Mouse (Mus musculus) liver, postnatal 0 days (tissue): ENCODE data around the gene Pgm3. TPM values are rescaled to one million over a fixed set of nuclear protein-coding genes. Genes with fewer than 3 reads are reported as not detected.
A peak's percentile ranks its signal among the peaks of the same experiment; 100 is the strongest.

Experiments used
- ATAC-seq: fragments of 200-750 bp; cut with Nextera tagmentation; 2 replicates; pipeline ENCODE4 v1.8.0; 2017; ENCODE audit warnings: mild to moderate bottlenecking, moderate library complexity
- DNase-seq: peaks from one replicate; pipeline ENCODE4 v3.0.0-alpha.2; 2016
- H3K27ac ChIP-seq: fragments of 300-500 bp; sonication (generic); 2 replicates; pipeline ENCODE4 v1.5.1; 2014; ENCODE audit warnings: antibody characterized with exemption, moderate library complexity, mild to moderate bottlenecking, low read depth
- H3K27me3 ChIP-seq: fragments of 300-500 bp; sonication (generic); 2 replicates; pipeline ENCODE4 v1.6.1; 2014; ENCODE audit warnings: low read length, control low read depth, mixed read lengths; ENCODE audit not compliant: insufficient read depth
- H3K36me3 ChIP-seq: fragments of 300-500 bp; sonication (generic); replicated peaks from 2 replicates; pipeline ENCODE4 v1.6.1; 2014; ENCODE audit warnings: mild to moderate bottlenecking, control low read depth, low read length, moderate library complexity, mixed read lengths; ENCODE audit not compliant: insufficient read depth
- H3K4me1 ChIP-seq: fragments of 300-500 bp; sonication (generic); 2 replicates; pipeline ENCODE4 v1.6.1; 2014; ENCODE audit warnings: antibody characterized with exemption, mild to moderate bottlenecking, control low read depth; ENCODE audit not compliant: insufficient read depth
- H3K4me2 ChIP-seq: fragments of 300-500 bp; sonication (generic); 2 replicates; pipeline ENCODE4 v1.6.1; 2014; ENCODE audit warnings: low read depth, mild to moderate bottlenecking, low read length, moderate library complexity, mixed read lengths
- H3K4me3 ChIP-seq: fragments of 300-500 bp; sonication (generic); 2 replicates; pipeline ENCODE4 v1.5.1; 2014; ENCODE audit warnings: low read depth, low read length
- H3K9ac ChIP-seq: fragments of 300-500 bp; sonication (generic); replicated peaks from 2 replicates; pipeline ENCODE4 v1.6.1; 2014; ENCODE audit warnings: mild to moderate bottlenecking, moderate library complexity
- H3K9me3 ChIP-seq: fragments of 300-500 bp; sonication (generic); 2 replicates; pipeline ENCODE4 v1.6.1; 2016; ENCODE audit warnings: mild to moderate bottlenecking, control low read depth, low read length, mixed read lengths
- CTCF ChIP-seq: sonication (generic); IDR thresholded peaks from 2 replicates; pipeline ENCODE4 v1.5.1; 2016; ENCODE audit warnings: antibody characterized with exemption, low read depth
- EP300 ChIP-seq: IDR thresholded peaks from 2 replicates; pipeline ENCODE4 v1.6.1; 2016; ENCODE audit warnings: antibody characterized with exemption, low read depth, mild to moderate bottlenecking
- WGBS: fragments of 180-500 bp; shearing (Covaris S2); extraction: QIAGEN DNeasy Blood & Tissue Kit; methylation state at CpG from one replicate; pipeline ENCODE4 v1.1.7; 2014; ENCODE audit not compliant: insufficient replicate concordance; 5-methylcytosine and 5-hydroxymethylcytosine counted together
- polyA plus RNA-seq: library from polyadenylated mRNA; unstranded; fragments of >200 nt; fragmentation: Nextera tagmentation; extraction: Ambion mirVana; gene quantifications from 2 replicates; pipeline ENCODE4 v1.2.1, GENCODE M21; 2015

Gene Pgm3
- polyA plus RNA-seq, 1 experiment from 2014 or later = 28.2 TPM

- Histone ChIP-seq H3K4me3 (peak overlapping the region; percentile 64), H3K9ac (peak overlapping the region; percentile 11; the same call in 1 of the 2 replicates), H3K4me2 (peak overlapping the region; percentile 98), H3K4me1 (peaks cover 19% of the 10 kb centered on the region), H3K36me3 (peaks cover 9% of the 10 kb centered on the region; the same call in 1 of the 2 replicates), H3K27ac (peak overlapping the region; percentile 79; the same call in 1 of the 2 replicates), H3K9me3 (no peaks in the 10 kb centered on the region), H3K27me3 (no peaks in the 10 kb centered on the region)
- ATAC-seq (no peak), DNase-seq (no peak)
- no peak for TF ChIP-seq EP300
- no peak for TF ChIP-seq CTCF
- 65% methylated on average over 10 of the region's 10 CpGs for WGBS
Measured at GRCm38 (mm10) chr9:86570261-86570890, 1.3 kb downstream of the Pgm3 start.

- H3K4me2 ChIP-seq = 0 out of 2 replicates have a peak overlapping the region, but pooled peaks have one; percentile 2
- 61% methylated on average over 3 of the region's 3 CpGs for WGBS
- ATAC-seq = no peak
- H3K27me3 ChIP-seq = no peaks in the 10 kb centered on the region
- no peak for DNase-seq
- H3K36me3 ChIP-seq = peaks cover 15% of the 10 kb centered on the region; the same call in 1 of the 2 replicates
- H3K4me1 ChIP-seq = peaks cover 19% of the 10 kb centered on the region
- H3K27ac ChIP-seq = no peak overlapping the region
- H3K9ac ChIP-seq = no peak overlapping the region
- no peaks in the 10 kb centered on the region for H3K9me3 ChIP-seq
- TF ChIP-seq EP300 (no peak), CTCF (no peak)
- no peak overlapping the region for H3K4me3 ChIP-seq
Measured at GRCm38 (mm10) chr9:86569314-86569910, 2.2 kb downstream of the Pgm3 start.

DNA sequence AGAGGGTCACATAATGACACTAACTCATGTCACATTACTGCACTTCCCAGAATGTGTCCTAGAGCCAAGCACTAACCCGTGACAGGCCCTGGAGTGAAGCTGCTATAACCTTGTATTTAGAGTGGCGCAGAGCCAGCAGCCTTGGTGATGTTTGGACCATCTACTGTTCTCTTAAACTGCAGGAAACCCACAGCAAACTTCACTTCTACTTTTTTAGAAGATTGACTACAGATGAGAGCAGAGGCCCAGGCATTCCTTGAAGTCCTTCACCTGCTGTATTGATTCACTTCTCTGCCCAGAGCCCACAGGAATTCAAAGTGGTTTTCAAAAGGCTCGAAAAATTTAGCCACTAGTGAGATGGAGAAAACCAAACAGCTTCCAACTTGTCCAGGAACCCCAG lies 11.1 kb downstream of the Pgm3 start:
- DNase-seq (no peak), ATAC-seq (no peak)
- Histone ChIP-seq H3K4me1 (no peaks in the 10 kb centered on the region), H3K4me3 (no peak overlapping the region), H3K36me3 (peaks cover 50% of the 10 kb centered on the region), H3K27me3 (no peaks in the 10 kb centered on the region), H3K9ac (no peak overlapping the region), H3K27ac (no peak overlapping the region), H3K9me3 (no peaks in the 10 kb centered on the region), H3K4me2 (no peak overlapping the region)
- WGBS = 70% methylated on average over 3 of the region's 3 CpGs
- no peak for TF ChIP-seq CTCF
- TF ChIP-seq EP300 = no peak

DNA sequence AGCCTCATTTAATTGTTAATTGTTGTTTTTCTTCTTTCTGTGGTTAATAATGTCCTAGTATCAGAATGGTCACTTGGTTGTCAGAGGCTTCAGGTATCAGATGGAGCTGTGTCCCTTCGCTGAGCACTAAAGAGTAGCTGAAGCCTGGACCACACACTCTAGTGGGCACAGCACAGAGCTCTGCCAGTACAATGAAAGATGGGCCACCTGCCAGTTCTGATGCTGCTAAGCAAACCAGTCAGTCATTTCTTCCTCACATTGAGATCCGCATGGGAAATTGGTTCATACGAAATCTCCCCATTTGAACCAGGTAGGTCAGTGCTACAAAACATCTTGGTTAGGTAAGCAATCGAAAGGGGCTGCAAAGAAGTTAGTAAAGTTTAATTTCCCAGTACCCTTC lies 17.0 kb downstream of the Pgm3 start:
- Histone ChIP-seq H3K4me2 (no peak overlapping the region), H3K9ac (no peak overlapping the region), H3K36me3 (peaks cover 50% of the 10 kb centered on the region), H3K9me3 (no peaks in the 10 kb centered on the region), H3K27ac (no peak overlapping the region), H3K27me3 (no peaks in the 10 kb centered on the region), H3K4me1 (no peaks in the 10 kb centered on the region), H3K4me3 (no peak overlapping the region)
- no peak for DNase-seq
- TF ChIP-seq CTCF (no peak), EP300 (no peak)
- no peak for ATAC-seq
- 86% methylated on average over 4 of the region's 4 CpGs for WGBS

- no peaks in the 10 kb centered on the region for H3K9me3 ChIP-seq
- 84% methylated on average over 9 of the region's 9 CpGs for WGBS
- no peak for DNase-seq
- H3K36me3 ChIP-seq = peaks cover 49% of the 10 kb centered on the region
- no peak overlapping the region for H3K4me3 ChIP-seq
- H3K4me2 ChIP-seq = no peak overlapping the region
- H3K9ac ChIP-seq = no peak overlapping the region
- no peak for ATAC-seq
- H3K27ac ChIP-seq = no peak overlapping the region
- H3K27me3 ChIP-seq = no peaks in the 10 kb centered on the region
- TF ChIP-seq CTCF (no peak), EP300 (no peak)
- H3K4me1 ChIP-seq = no peaks in the 10 kb centered on the region
Measured at GRCm38 (mm10) chr9:86553886-86554285, 17.8 kb downstream of the Pgm3 start.

GRCm38 (mm10) chr9:86550717-86551116 lies 20.9 kb downstream of the Pgm3 start:
- Histone ChIP-seq H3K4me1 (no peaks in the 10 kb centered on the region), H3K9me3 (no peaks in the 10 kb centered on the region), H3K4me3 (no peak overlapping the region), H3K9ac (no peak overlapping the region), H3K4me2 (no peak overlapping the region), H3K27me3 (no peaks in the 10 kb centered on the region), H3K27ac (no peak overlapping the region), H3K36me3 (peaks cover 38% of the 10 kb centered on the region)
- WGBS = 81% methylated on average over 3 of the region's 3 CpGs
- TF ChIP-seq EP300 (no peak), CTCF (no peak)
- DNase-seq = no peak
- ATAC-seq = no peak
